ENCODE assay signal across 25 mouse cellular contexts in genomic region chr4:129386269-129386946, GRCm38 (mm10). TPM values are rescaled to one million over a fixed set of nuclear protein-coding genes. Genes with fewer than 3 reads are reported as not detected.
DNase-seq lines count a peak whose midpoint lies in the region; ATAC-seq and TF ChIP-seq lines count a peak whose summit lies in the region.
"Had no signal": no experiment of that assay in that cellular context is flagged by ENCODE, and none has a peak within 500 bp of the region (broad histone marks: within the 10 kb centered on the region; RNA-seq: fewer than 3 reads in every experiment).

No protein-coding gene starts in this region.

- TF ChIP-seq EP300 in liver, postnatal 0 days (IDR thresholded peaks at IDR 0.05; ENCODE audit: low read depth): peak; percentile 89

- H3K9me3 ChIP-seq in G1E (replicated peaks): no peaks in the 10 kb centered on the region
- no peaks in the 10 kb centered on the region for H3K9me3 ChIP-seq in liver, embryonic 12.5 days (replicated peaks)
- H3K9me3 ChIP-seq in liver, postnatal 0 days (ENCODE audit: low read length): no peaks in the 10 kb centered on the region
- H3K9me3 ChIP-seq: forebrain, embryonic 13.5 days; heart, embryonic 15.5 days; intestine, embryonic 15.5 days; stomach, embryonic 15.5 days had no signal

- H3K4me3 ChIP-seq in G1E (ENCODE audit: low read depth, low read length): no peak overlapping the region
- no peak overlapping the region for H3K4me3 ChIP-seq in liver, embryonic 12.5 days
- H3K4me3 ChIP-seq in liver, postnatal 0 days (ENCODE audit: low read depth, low read length): no peak overlapping the region
- H3K4me3 ChIP-seq: forebrain, embryonic 13.5 days; heart, embryonic 15.5 days; intestine, embryonic 15.5 days; stomach, embryonic 15.5 days had no signal

- peak overlapping the region; percentile 40 for H3K4me2 ChIP-seq in liver, embryonic 12.5 days
- H3K4me2 ChIP-seq in liver, postnatal 0 days (ENCODE audit: low read depth, low read length): peak overlapping the region; percentile 27
- H3K4me2 ChIP-seq: forebrain, embryonic 13.5 days; heart, embryonic 15.5 days; intestine, embryonic 15.5 days; stomach, embryonic 15.5 days had no signal

- DNase-seq in G1E (ENCODE audit: low spot score): no peak
- DNase-seq in liver, postnatal 0 days: no peak
- DNase-seq in embryo, embryonic 10.5 days (ENCODE audit: low spot score): no peak
- no peak for DNase-seq in urinary bladder, adult 18-20 months (ENCODE audit: low spot score in 2 of 2)
- no peak for DNase-seq in left cerebral cortex, adult 11 months (ENCODE audit: low spot score)
- DNase-seq in thymus, postnatal 10 days (ENCODE audit: low spot score in 2 of 2): no peak
- DNase-seq: adrenal gland, postnatal 25 days; cerebellum, adult 9-10 months; cerebellum, postnatal 36 days; gastrocnemius, postnatal 10 days; kidney, adult 2 months; kidney, postnatal 4 days; lung, postnatal 4 days; midbrain, embryonic 14.5 days; thymus, postnatal 14 days had no signal

- no peak overlapping the region for H3K9ac ChIP-seq in liver, embryonic 12.5 days
- H3K9ac ChIP-seq in liver, postnatal 0 days (replicated peaks): no peak overlapping the region
- H3K9ac ChIP-seq: forebrain, embryonic 13.5 days; heart, embryonic 15.5 days; intestine, embryonic 15.5 days; stomach, embryonic 15.5 days had no signal

- H3K4me1 ChIP-seq in G1E (ENCODE audit: insufficient read depth, low read depth, low read length): peaks cover 32% of the 10 kb centered on the region
- peaks cover 36% of the 10 kb centered on the region for H3K4me1 ChIP-seq in liver, embryonic 12.5 days
- peaks cover 11% of the 10 kb centered on the region for H3K4me1 ChIP-seq in liver, postnatal 0 days (ENCODE audit: insufficient read depth)
- H3K4me1 ChIP-seq: forebrain, embryonic 13.5 days; heart, embryonic 15.5 days had no signal

- no peaks in the 10 kb centered on the region for H3K27me3 ChIP-seq in G1E (ENCODE audit: insufficient read depth, low read length)
- H3K27me3 ChIP-seq in liver, embryonic 12.5 days (replicated peaks): no peaks in the 10 kb centered on the region
- no peaks in the 10 kb centered on the region for H3K27me3 ChIP-seq in liver, postnatal 0 days (ENCODE audit: insufficient read depth, low read length)
- H3K27me3 ChIP-seq: forebrain, embryonic 13.5 days; heart, embryonic 15.5 days; intestine, embryonic 15.5 days; stomach, embryonic 15.5 days had no signal

- no peak for TF ChIP-seq CTCF in G1E (IDR thresholded peaks at IDR 0.05; ENCODE audit: low read depth, low read length)
- 0 out of 2 replicates have a peak, but pooled peaks have one; percentile 2 for TF ChIP-seq CTCF in liver, postnatal 0 days (IDR thresholded peaks at IDR 0.05; ENCODE audit: low read depth)

- peak; percentile 40 for ATAC-seq in G1E (ENCODE audit: extremely low read depth, insufficient number of reproducible peaks, low FRiP score, poor library complexity, severe bottlenecking)
- peak; percentile 68 for ATAC-seq in common myeloid progenitor, adult 5-6 weeks (replicated peaks; ENCODE audit: low read depth, poor library complexity, severe bottlenecking)
- peak; percentile 90 for ATAC-seq in liver, embryonic 12.5 days
- ATAC-seq in liver, postnatal 0 days: peak; percentile 70
- ATAC-seq: forebrain, embryonic 13.5 days; hindbrain, embryonic 16.5 days; intestine, embryonic 15.5 days had no signal

- 22% methylated on average over 8 of the region's 8 CpGs for WGBS in liver, embryonic 12.5 days (ENCODE audit: insufficient replicate concordance)
- 61% methylated on average over 8 of the region's 8 CpGs for WGBS in liver, postnatal 0 days (ENCODE audit: insufficient replicate concordance)

- no peaks in the 10 kb centered on the region for H3K36me3 ChIP-seq in G1E (replicated peaks)
- no peaks in the 10 kb centered on the region for H3K36me3 ChIP-seq in liver, embryonic 12.5 days
- H3K36me3 ChIP-seq in liver, postnatal 0 days (replicated peaks; ENCODE audit: insufficient read depth, low read length): no peaks in the 10 kb centered on the region
- H3K36me3 ChIP-seq: heart, embryonic 15.5 days; intestine, embryonic 15.5 days; stomach, embryonic 15.5 days had no signal

- peak overlapping the region; percentile 73 for H3K27ac ChIP-seq in liver, embryonic 12.5 days
- no peak overlapping the region; the same call in 1 of the 2 replicates for H3K27ac ChIP-seq in liver, postnatal 0 days (ENCODE audit: low read depth)
- H3K27ac ChIP-seq: forebrain, embryonic 13.5 days; heart, embryonic 15.5 days; intestine, embryonic 15.5 days; kidney, postnatal 0 days; stomach, embryonic 15.5 days had no signal

RNA-seq across cellular contexts. Expression of gene Zbtb8a, which starts 8.5 kb away (rescaled TPM):
- total RNA-seq in G1E (2014; fragmentation: Nextera tagmentation) (not detected in 2 replicates), G1E (2017) (0.64 and 0.87 TPM in 2 replicates)
- polyA plus RNA-seq in G1E (2012): 0.14 and 0.17 TPM in 2 replicates
- 9.6 and 10.6 TPM in 2 replicates for total RNA-seq in common myeloid progenitor, adult 5-6 weeks (2017)
- polyA plus RNA-seq in liver, embryonic 12.5 days (2016; fragmentation: Nextera tagmentation; extraction: Ambion mirVana): 3.1 TPM in 2 replicates
- polyA plus RNA-seq in liver, postnatal 0 days (2015; fragmentation: Nextera tagmentation; extraction: Ambion mirVana): 1.9 and 2.3 TPM in 2 replicates

RNA-seq across cellular contexts. Expression of gene Zbtb8os, which starts 50.9 kb away (rescaled TPM):
- 12.0 and 15.3 TPM in 2 replicates for total RNA-seq in G1E (2014; fragmentation: Nextera tagmentation)
- total RNA-seq in G1E (2017): 57.2 and 77.1 TPM in 2 replicates
- polyA plus RNA-seq in G1E (2012): 2.3 and 2.8 TPM in 2 replicates
- 59.1 and 73.1 TPM in 2 replicates for total RNA-seq in common myeloid progenitor, adult 5-6 weeks (2017)
- polyA plus RNA-seq in liver, embryonic 12.5 days (2016; fragmentation: Nextera tagmentation; extraction: Ambion mirVana): 31.1 and 38.9 TPM in 2 replicates
- 32.2 and 34.2 TPM in 2 replicates for polyA plus RNA-seq in liver, postnatal 0 days (2015; fragmentation: Nextera tagmentation; extraction: Ambion mirVana)

RNA-seq across cellular contexts. Expression of gene Rbbp4, which starts 51.2 kb away (rescaled TPM):
- 223 and 238 TPM in 2 replicates for total RNA-seq in G1E (2014; fragmentation: Nextera tagmentation)
- 120 and 127 TPM in 2 replicates for total RNA-seq in G1E (2017)
- polyA plus RNA-seq in G1E (2012): 64.7 and 74.1 TPM in 2 replicates
- total RNA-seq in common myeloid progenitor, adult 5-6 weeks (2017): 120 and 139 TPM in 2 replicates
- 292 and 306 TPM in 2 replicates for polyA plus RNA-seq in liver, embryonic 12.5 days (2016; fragmentation: Nextera tagmentation; extraction: Ambion mirVana)
- polyA plus RNA-seq in liver, postnatal 0 days (2015; fragmentation: Nextera tagmentation; extraction: Ambion mirVana): 163 and 167 TPM in 2 replicates

RNA-seq across cellular contexts. Expression of gene Zbtb8b, which starts 54.2 kb away (rescaled TPM):
- total RNA-seq in G1E (2014; fragmentation: Nextera tagmentation) (not detected in 2 replicates), G1E (2017) (0.06 and 0.16 TPM in 2 replicates)
- polyA plus RNA-seq in G1E (2012): not detected in 2 replicates
- not detected in 2 replicates for total RNA-seq in common myeloid progenitor, adult 5-6 weeks (2017)
- 1.3 and 1.5 TPM in 2 replicates for polyA plus RNA-seq in liver, embryonic 12.5 days (2016; fragmentation: Nextera tagmentation; extraction: Ambion mirVana)
- polyA plus RNA-seq in liver, postnatal 0 days (2015; fragmentation: Nextera tagmentation; extraction: Ambion mirVana): 0.40 and 0.55 TPM in 2 replicates
- total RNA-seq: gastrocnemius, postnatal 10 days; liver, adult 2 months; monocyte, adult 5-6 weeks had no signal
- polyA plus RNA-seq: liver, adult 2 months had no signal

Comparison
In these comparisons a context has a peak if more than half of its experiments do, and no peak if none do; other contexts are left out.
1. ATAC-seq: peak in every context shown above with its lines; median percentile 90 in liver, embryonic 12.5 days; 70 in liver, postnatal 0 days; 68 in common myeloid progenitor, adult 5-6 weeks; 40 in G1E.